Mouse (Mus musculus) CH12.LX (cell line): ENCODE data around the gene Spag5. TPM values are rescaled to one million over a fixed set of nuclear protein-coding genes. Genes with fewer than 3 reads are reported as not detected.

Source experiments
- DNase-seq: peaks from one replicate; pipeline ENCODE4 v3.0.0-alpha.2; 2013; ENCODE audit errors: extremely low read depth
- H3K27ac ChIP-seq: 2 replicates; pipeline ENCODE4 v1.5.1; 2012; ENCODE audit warnings: low read depth, mild to moderate bottlenecking, control low read depth, moderate library complexity; ENCODE audit not compliant: insufficient read depth
- H3K27me3 ChIP-seq: replicated peaks from 2 replicates; pipeline ENCODE3; 2012; ENCODE audit warnings: inconsistent platforms
- H3K36me3 ChIP-seq, 2 experiments: replicated peaks in 1 of 2; 2 replicates each; pipeline versions ENCODE3 to v1.6.1; 2012; ENCODE audit warnings: inconsistent platforms in 1 of 2, low read length in 1 of 2, mild to moderate bottlenecking in 1 of 2, mixed read lengths in 1 of 2, moderate library complexity in 1 of 2; ENCODE audit not compliant: control insufficient read depth in 1 of 2, insufficient read depth in 1 of 2
- H3K4me1 ChIP-seq, 2 experiments: 2 replicates each; pipeline ENCODE4 v1.6.1; 2012; ENCODE audit warnings: inconsistent platforms in 1 of 2, moderate library complexity in 1 of 2; ENCODE audit not compliant: insufficient read depth in 2 of 2, control insufficient read depth in 1 of 2
- H3K4me2 ChIP-seq: 2 replicates; pipeline ENCODE4 v1.6.1; 2012; ENCODE audit warnings: low read depth, mild to moderate bottlenecking, control low read depth; ENCODE audit not compliant: poor library complexity, insufficient read depth, severe bottlenecking
- H3K4me3 ChIP-seq, 3 experiments: fragments of 150-350 bp in 1 of 3; sonication (generic) in 1 of 3; replicated peaks in 1 of 3; 2 replicates each; pipeline versions ENCODE3 to v1.5.1; 2011 to 2012; ENCODE audit warnings: low read depth in 2 of 3, low read length in 2 of 3, mild to moderate bottlenecking in 2 of 3, moderate library complexity in 2 of 3, control low read depth in 1 of 3, improper control_type of control experiment in 1 of 3, inconsistent platforms in 1 of 3, mixed read lengths in 1 of 3; ENCODE audit not compliant: poor library complexity in 1 of 3
- H3K79me2 ChIP-seq: replicated peaks from 2 replicates; pipeline ENCODE4 v1.6.1; 2012; ENCODE audit warnings: mild to moderate bottlenecking, moderate library complexity; ENCODE audit not compliant: control insufficient read depth, poor library complexity, insufficient read depth, severe bottlenecking; ENCODE audit errors: extremely low read depth
- H3K9ac ChIP-seq: 2 replicates; pipeline ENCODE4 v1.6.1; 2012; ENCODE audit warnings: low read depth, mild to moderate bottlenecking, control low read depth, moderate library complexity; ENCODE audit not compliant: insufficient read depth
- H3K9me3 ChIP-seq: replicated peaks from 2 replicates; pipeline ENCODE3; 2012; ENCODE audit warnings: low read length, inconsistent platforms, mixed read lengths
- BHLHE40 ChIP-seq: IDR thresholded peaks from 2 replicates; pipeline ENCODE4 v1.6.1; 2011; ENCODE audit warnings: mild to moderate bottlenecking, low read depth, low read length, improper control_type of control experiment
- CHD1 ChIP-seq: IDR thresholded peaks from 2 replicates; pipeline ENCODE4 v1.6.1; 2012; ENCODE audit warnings: low read depth, low read length, improper control_type of control experiment, inconsistent platforms
- CHD2 ChIP-seq: IDR thresholded peaks from 2 replicates; pipeline ENCODE4 v1.6.1; 2011; ENCODE audit warnings: low read length, improper control_type of control experiment
- CTCF ChIP-seq, 2 experiments: IDR thresholded peaks in 1 of 2; conservative IDR thresholded peaks in 1 of 2; 2 replicates each; pipeline ENCODE4 v1.5.1; 2011 to 2012; ENCODE audit warnings: low read depth in 2 of 2, low read length in 2 of 2, improper control_type of control experiment in 1 of 2, inconsistent platforms in 1 of 2, mild to moderate bottlenecking in 1 of 2, moderate library complexity in 1 of 2
- E2F4 ChIP-seq: IDR thresholded peaks from 2 replicates; pipeline ENCODE4 v1.6.1; 2011; ENCODE audit warnings: low read depth, low read length, improper control_type of control experiment; ENCODE audit not compliant: insufficient replicate concordance
- ELF1 ChIP-seq: IDR thresholded peaks from 2 replicates; pipeline ENCODE4 v1.6.1; 2014; ENCODE audit warnings: low read depth, mild to moderate bottlenecking, inconsistent platforms, low read length, improper control_type of control experiment
- EP300 ChIP-seq: IDR thresholded peaks from 2 replicates; pipeline ENCODE4 v1.6.1; 2011; ENCODE audit warnings: low read length, improper control_type of control experiment
- ETS1 ChIP-seq: conservative IDR thresholded peaks from 2 replicates; pipeline ENCODE4 v1.6.1; 2012; ENCODE audit warnings: low read depth, mild to moderate bottlenecking, inconsistent platforms, low read length, improper control_type of control experiment, moderate library complexity
- GABPA ChIP-seq: IDR thresholded peaks from 2 replicates; pipeline ENCODE4 v1.6.1; 2012; ENCODE audit warnings: low read depth, low read length, improper control_type of control experiment, inconsistent platforms; ENCODE audit not compliant: insufficient replicate concordance
- HCFC1 ChIP-seq: IDR thresholded peaks from 2 replicates; pipeline ENCODE4 v1.6.1; 2012; ENCODE audit warnings: low read depth, mild to moderate bottlenecking, inconsistent platforms, low read length, improper control_type of control experiment
- IRF4 ChIP-seq: IDR thresholded peaks from 2 replicates; pipeline ENCODE4 v1.6.1; 2014; ENCODE audit warnings: low read depth, mild to moderate bottlenecking, inconsistent platforms, low read length, improper control_type of control experiment
- JUN ChIP-seq: IDR thresholded peaks from 2 replicates; pipeline ENCODE4 v1.6.1; 2011; ENCODE audit warnings: low read depth, mild to moderate bottlenecking, low read length, improper control_type of control experiment, moderate library complexity; ENCODE audit not compliant: insufficient read depth
- JUND ChIP-seq: conservative IDR thresholded peaks from 2 replicates; pipeline ENCODE4 v1.6.1; 2011; ENCODE audit warnings: low read depth, low read length, improper control_type of control experiment
- KAT2A ChIP-seq: IDR thresholded peaks from 2 replicates; pipeline ENCODE4 v1.6.1; 2012; ENCODE audit warnings: low read length, improper control_type of control experiment, inconsistent platforms; ENCODE audit not compliant: insufficient replicate concordance
- MAFK ChIP-seq: IDR thresholded peaks from 2 replicates; pipeline ENCODE4 v1.6.1; 2011; ENCODE audit warnings: low read length, improper control_type of control experiment; ENCODE audit not compliant: insufficient replicate concordance
- MAX ChIP-seq: IDR thresholded peaks from 2 replicates; pipeline ENCODE4 v1.6.1; 2011; ENCODE audit warnings: low read length, improper control_type of control experiment
- MXI1 ChIP-seq: IDR thresholded peaks from 2 replicates; pipeline ENCODE4 v1.6.1; 2011; ENCODE audit warnings: mild to moderate bottlenecking, low read depth, low read length, improper control_type of control experiment
- MYC ChIP-seq: IDR thresholded peaks from 2 replicates; pipeline ENCODE4 v1.6.1; 2011; ENCODE audit warnings: low read depth, mild to moderate bottlenecking, improper control_type of control experiment, low read length
- NELFE ChIP-seq: IDR thresholded peaks from 2 replicates; pipeline ENCODE4 v1.6.1; 2011; ENCODE audit warnings: low read depth, low read length, improper control_type of control experiment
- NRF1 ChIP-seq: IDR thresholded peaks from 2 replicates; pipeline ENCODE4 v1.6.1; 2014; ENCODE audit warnings: low read depth, mild to moderate bottlenecking, inconsistent platforms, low read length, improper control_type of control experiment, moderate library complexity
- POLR2A ChIP-seq: IDR thresholded peaks from 2 replicates; pipeline ENCODE4 v1.6.1; 2011; ENCODE audit warnings: low read depth, mild to moderate bottlenecking, improper control_type of control experiment, low read length
- POLR2AphosphoS2 ChIP-seq: IDR thresholded peaks from 2 replicates; pipeline ENCODE4 v1.6.1; 2011; ENCODE audit warnings: low read depth, low read length, improper control_type of control experiment
- RAD21 ChIP-seq: IDR thresholded peaks from 2 replicates; pipeline ENCODE4 v1.6.1; 2011; ENCODE audit warnings: low read depth, mild to moderate bottlenecking, low read length, improper control_type of control experiment, moderate library complexity
- SIN3A ChIP-seq: IDR thresholded peaks from 2 replicates; pipeline ENCODE4 v1.6.1; 2012; ENCODE audit warnings: low read length, improper control_type of control experiment, inconsistent platforms
- SMC3 ChIP-seq: IDR thresholded peaks from 2 replicates; pipeline ENCODE4 v1.6.1; 2011; ENCODE audit warnings: low read depth, low read length, improper control_type of control experiment
- TBP ChIP-seq: conservative IDR thresholded peaks from 2 replicates; pipeline ENCODE4 v1.6.1; 2011; ENCODE audit warnings: low read depth, low read length, improper control_type of control experiment
- USF2 ChIP-seq: conservative IDR thresholded peaks from 2 replicates; pipeline ENCODE4 v1.6.1; 2011; ENCODE audit warnings: low read depth, low read length, improper control_type of control experiment
- ZC3H11A ChIP-seq: IDR thresholded peaks from 2 replicates; pipeline ENCODE4 v1.6.1; 2012; ENCODE audit warnings: low read depth, mild to moderate bottlenecking, inconsistent platforms, low read length, improper control_type of control experiment
- ZKSCAN1 ChIP-seq: IDR thresholded peaks from 2 replicates; pipeline ENCODE4 v1.6.1; 2012; ENCODE audit warnings: low read depth, inconsistent platforms, low read length, improper control_type of control experiment, borderline replicate concordance
- ZMIZ1 ChIP-seq: IDR thresholded peaks from 2 replicates; pipeline ENCODE4 v1.6.1; 2012; ENCODE audit warnings: low read depth, mild to moderate bottlenecking, inconsistent platforms, low read length, improper control_type of control experiment
- ZNF384 ChIP-seq: IDR thresholded peaks from 2 replicates; pipeline ENCODE4 v1.6.1; 2012; ENCODE audit warnings: low read depth, low read length, improper control_type of control experiment, inconsistent platforms
- dilution Hi-C: fragments of 300-500 bp; cut with MboI; formaldehyde crosslinking; loops from 2 replicates; pipeline ENCODE4 v1.14.3; 2020; ENCODE audit warnings: low sequenced_read_pairs; ENCODE audit not compliant: extremely low pct_unique_long_range_greater_than_20kb, extremely low pct_ligation_motif_present
- in situ Hi-C: fragments of 300-500 bp; cut with MboI; formaldehyde crosslinking; loops from 3 replicates; pipeline ENCODE4 v1.14.3; 2019; ENCODE audit warnings: low sequenced_read_pairs, low pct_ligation_motif_present, low pct_unique_long_range_greater_than_20kb, mixed read lengths
- polyA plus RNA-seq: library from polyadenylated mRNA; unstranded; fragments of >175 nt; gene quantifications from 2 replicates; pipeline ENCODE4 v1.2.1, GENCODE M21; 2012; ENCODE audit warnings: low read depth; ENCODE audit not compliant: insufficient read length
- total RNA-seq, 2 experiments: library from RNA; depleted of rRNA; stranded (reverse); fragments of 300-350 nt in 1 of 2; fragments of >200 nt in 1 of 2; gene quantifications; 2 replicates each; pipeline ENCODE4 v1.2.3; 2012 to 2014

Spag5 gene
- total and polyA plus RNA-seq, 3 experiments: 47.7 to 92.3 (median 57.0) TPM

- Histone ChIP-seq H3K9me3 (no peaks in the 10 kb centered on the region), H3K9ac (no peak overlapping the region), H3K4me3 (peak overlapping the region in 2 of 3 experiments; percentile 48 to 68), H3K27ac (no peak overlapping the region), H3K4me1 (peaks cover 8 to 25% of the 10 kb centered on the region in 2 experiments), H3K27me3 (no peaks in the 10 kb centered on the region), H3K4me2 (peak overlapping the region; percentile 58; the same call in 1 of the 2 replicates), H3K79me2 (no peaks in the 10 kb centered on the region), H3K36me3 (peaks cover 44 to 86% of the 10 kb centered on the region in 2 experiments)
- no peak for DNase-seq
- in situ Hi-C loops: no loop called here
- TF ChIP-seq NELFE (no peak), TBP (no peak)
- dilution Hi-C loops: no loop called here
Observed at GRCm38 (mm10) chr11:78322076-78322831, 20.9 kb downstream of the Spag5 start.

GRCm38 (mm10) chr11:78322860-78323259, 21.5 kb downstream of the Spag5 start, which contains the start of gene Aldoc:
TSS of gene Aldoc (plus strand) at chr11:78322968.
- H3K27ac ChIP-seq: no peak within 1 kb of the TSS
- H3K4me3 ChIP-seq: peak within 1 kb of the TSS; percentile 44 to 68 (median 48)
- peaks cover 38 to 80% of the 10 kb centered on the region in 2 experiments for H3K36me3 ChIP-seq
- in situ Hi-C loops: no loop called here
- H3K79me2 ChIP-seq: no peaks in the 10 kb centered on the region
- H3K9ac ChIP-seq: peak within 1 kb of the TSS; percentile 28; the same call in 1 of the 2 replicates
- peak; percentile 99 for DNase-seq
- peaks cover 8 to 25% of the 10 kb centered on the region in 2 experiments for H3K4me1 ChIP-seq
- H3K9me3 ChIP-seq: no peaks in the 10 kb centered on the region
- dilution Hi-C loops: no loop called here
- peak within 1 kb of the TSS; percentile 58 for H3K4me2 ChIP-seq
- no peaks in the 10 kb centered on the region for H3K27me3 ChIP-seq
- no peak; the same call in 1 of the 2 replicates for TF ChIP-seq BHLHE40
- TF ChIP-seq E2F4: no peak
- no peak for TF ChIP-seq ZNF384
- TF ChIP-seq EP300: no peak
- TF ChIP-seq ZC3H11A: no peak
- TF ChIP-seq ZKSCAN1: no peak
- no peak for TF ChIP-seq GABPA
- TF ChIP-seq JUND: no peak
- peak; percentile 78; the same call in 1 of the 2 replicates for TF ChIP-seq MXI1
- peak; percentile 66 for TF ChIP-seq ELF1
- no peak for TF ChIP-seq RAD21
- peak; percentile 83 for TF ChIP-seq POLR2AphosphoS2
- no peak for TF ChIP-seq CHD2
- TF ChIP-seq MYC: peak; percentile 46; the same call in 1 of the 2 replicates
- peak in 1 of 2 experiments; percentile 10; a peak in 1 of 4 replicates for TF ChIP-seq CTCF (conservative IDR thresholded peaks at IDR 0.05 in 1 of 2, IDR thresholded peaks at IDR 0.05 in 1 of 2; ENCODE audit: low read depth in 2 of 2, low read length in 2 of 2)
- no peak for TF ChIP-seq JUN
- no peak for TF ChIP-seq CHD1
- peak; percentile 72 for TF ChIP-seq POLR2A
- no peak for TF ChIP-seq KAT2A
- TF ChIP-seq MAFK: no peak
- peak; percentile 66 for TF ChIP-seq ZMIZ1
- 0 out of 2 replicates have a peak, but pooled peaks have one; percentile 38 for TF ChIP-seq MAX
- TF ChIP-seq USF2: no peak
- TF ChIP-seq SMC3: no peak
- no peak for TF ChIP-seq SIN3A
- TF ChIP-seq IRF4: no peak
- no peak for TF ChIP-seq ETS1
- TF ChIP-seq TBP: peak; percentile 83
- peak; percentile 22; the same call in 1 of the 2 replicates for TF ChIP-seq HCFC1
- peak; percentile 46; the same call in 1 of the 2 replicates for TF ChIP-seq NELFE
- TF ChIP-seq NRF1: 0 out of 2 replicates have a peak, but pooled peaks have one; percentile 6
